Mouse (Mus musculus) heart, postnatal 25 days (tissue): ENCODE measurements around the gene Rflna. TPM values are rescaled to one million over a fixed set of nuclear protein-coding genes. Genes with fewer than 3 reads are reported as not detected.

Experiments
- DNase-seq: peaks from one replicate; pipeline ENCODE4 v3.0.0; 2022; ENCODE audit warnings: low spot score
- intact Hi-C: fragments of 180-260 bp; cut with DNase I; formaldehyde crosslinking; loops from one replicate; pipeline ENCODE4 v1.15.1; 2025
- total RNA-seq, 2 experiments: library from RNA; stranded (reverse); gene quantifications; 2 replicates each; pipeline ENCODE4 v1.2.3; 2021

Gene Rflna
- total RNA-seq, 2 experiments from 2014 or later = 0.26 to 0.31 TPM

DNA sequence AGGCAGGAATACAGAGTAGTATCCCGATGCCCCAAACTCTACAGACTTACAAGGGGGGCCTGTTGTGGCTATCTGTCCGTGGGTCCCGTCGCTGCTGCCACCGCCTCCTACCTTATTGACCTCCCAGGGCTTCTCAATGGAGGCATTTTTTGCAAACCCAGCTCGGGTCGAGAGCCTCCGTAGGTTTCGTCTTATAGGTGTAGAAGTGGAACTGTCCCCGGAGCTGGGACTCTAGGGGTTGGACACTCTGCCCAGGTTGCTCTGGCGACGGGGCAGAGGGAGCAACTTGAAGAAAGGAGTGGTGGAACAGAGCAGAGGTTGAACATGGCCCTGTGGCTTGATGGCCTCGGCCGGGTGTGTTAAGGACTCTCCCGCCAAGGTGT lies 843 bp downstream of the Rflna start:
- no peak for DNase-seq
- intact Hi-C loops = no loop called here

DNA sequence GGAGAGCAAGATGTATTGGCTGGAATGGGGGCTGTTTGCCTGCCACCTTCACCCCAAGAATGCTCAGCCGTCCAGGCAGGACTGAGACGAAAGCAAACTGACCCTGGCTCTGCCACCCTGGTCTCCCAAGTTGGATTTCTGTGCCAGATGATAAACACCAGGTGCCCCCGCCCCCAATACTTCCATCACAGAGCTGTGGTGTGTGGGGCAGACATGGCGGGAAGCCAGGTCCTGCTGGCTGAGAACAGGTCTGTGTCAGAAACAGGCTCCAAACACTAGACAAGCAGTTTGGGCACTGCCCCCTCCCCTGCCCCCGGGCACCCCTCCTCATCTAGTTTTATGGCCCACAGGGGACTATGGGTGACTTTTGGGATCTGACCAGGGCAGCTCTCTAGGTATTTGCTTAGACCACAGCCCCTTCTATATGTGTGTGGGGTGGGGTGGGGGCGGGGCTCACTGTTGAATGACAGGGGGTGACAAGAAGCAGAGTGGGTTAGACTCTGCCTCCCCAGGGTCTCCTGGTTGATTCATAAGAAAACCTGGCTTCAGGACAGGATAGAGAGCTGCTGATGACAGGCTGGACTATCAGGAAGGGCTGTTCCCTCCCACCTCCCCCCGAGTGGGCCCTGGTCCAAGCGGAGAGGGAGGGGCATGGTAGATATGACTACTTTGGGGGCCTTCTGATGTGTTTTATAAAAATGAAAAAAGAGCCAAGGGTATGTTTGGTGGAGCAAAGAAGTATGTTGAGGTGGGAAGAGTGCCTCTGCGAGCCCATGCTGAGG lies 3.0 kb downstream of the Rflna start:
- DNase-seq = no peak
- intact Hi-C loops = no loop called here

DNA sequence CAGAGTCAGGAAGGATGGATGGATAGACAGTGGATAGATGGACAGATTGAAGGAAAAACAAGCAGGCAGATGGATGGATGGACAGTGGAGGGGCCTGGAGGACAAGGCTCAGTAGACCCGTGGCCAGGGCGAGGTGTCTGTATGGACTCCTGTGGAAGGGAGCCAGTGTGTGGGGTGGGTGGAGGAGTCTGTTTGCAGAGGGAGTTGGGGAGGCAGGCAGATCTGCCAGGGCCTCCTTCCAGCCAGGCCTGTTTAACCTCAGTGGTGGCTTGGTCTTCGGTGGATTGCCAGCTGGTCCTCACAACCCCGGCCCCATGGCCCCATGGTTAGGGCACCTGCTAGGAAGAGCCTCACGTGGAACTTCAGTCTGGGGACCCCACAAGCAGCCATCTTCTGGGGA lies 3.9 kb downstream of the Rflna start:
- no peak for DNase-seq
- intact Hi-C loops = no loop called here

DNA sequence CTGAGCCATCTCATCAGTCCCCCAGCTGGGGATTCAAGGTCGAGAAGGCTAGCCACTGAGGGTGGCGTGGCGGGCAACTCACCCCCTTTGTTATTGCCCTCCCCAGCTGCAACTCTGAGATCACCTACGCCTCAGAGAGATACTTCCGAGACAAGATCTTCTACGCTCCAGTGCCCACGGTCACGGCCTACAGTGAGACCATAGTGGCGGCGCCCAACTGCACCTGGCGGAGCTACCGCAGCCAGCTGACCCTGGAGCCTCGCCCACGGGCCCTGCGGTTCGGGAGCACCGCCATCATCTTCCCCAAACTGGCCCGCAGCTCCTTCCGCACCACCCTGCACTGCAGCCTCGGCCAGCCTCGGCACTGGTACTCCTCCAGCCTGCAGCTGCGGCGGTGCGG lies 8.1 kb downstream of the Rflna start:
- DNase-seq = no peak
- intact Hi-C loops = no loop called here

DNA sequence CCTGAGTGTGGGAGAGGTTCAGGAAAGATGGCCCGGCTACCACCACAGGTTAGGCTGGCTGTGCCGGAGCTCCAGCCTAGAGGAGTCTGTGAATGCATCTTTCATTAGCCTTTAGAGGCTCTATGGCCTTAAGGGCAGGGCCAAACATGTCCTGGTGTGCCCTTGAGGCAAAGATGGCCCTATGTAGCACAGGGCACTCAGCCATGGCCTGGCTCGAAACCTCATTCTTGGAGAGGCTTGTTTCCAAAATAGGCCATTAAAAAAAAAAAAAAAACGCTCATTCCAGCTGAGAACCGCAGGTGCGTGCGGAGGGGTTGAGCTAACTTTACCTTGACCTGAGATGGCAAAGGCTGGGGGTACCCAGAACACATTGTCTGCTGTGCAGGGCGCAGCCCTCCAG lies 8.6 kb downstream of the Rflna start:
- intact Hi-C loops = no loop called here
- DNase-seq = no peak

DNA sequence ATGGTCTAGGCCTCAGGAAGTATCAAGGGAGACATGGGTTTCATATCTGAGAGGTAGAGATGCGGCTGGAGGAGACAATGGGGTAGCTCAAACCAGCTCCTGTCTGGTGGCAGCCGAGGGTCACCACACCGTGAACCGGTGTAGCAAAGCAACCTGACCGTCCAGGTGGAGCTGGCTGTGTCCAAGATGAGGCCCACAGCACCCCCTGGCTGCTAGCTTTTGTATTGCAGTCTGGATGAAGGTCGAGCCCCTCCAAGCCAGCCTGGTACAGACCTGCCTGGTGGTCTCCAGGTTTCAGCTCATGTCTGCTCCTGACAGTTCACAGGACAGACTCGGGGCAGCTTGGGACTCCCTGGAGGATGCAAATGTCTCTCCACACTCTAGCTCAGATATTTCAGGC lies 11.5 kb downstream of the Rflna start:
- no peak for DNase-seq
- intact Hi-C loops = loop anchor here (1.0 to 2.0 kb wide), 2 partner anchors 70 to 106 kb away; no protein-coding TSS in a partner anchor

DNA sequence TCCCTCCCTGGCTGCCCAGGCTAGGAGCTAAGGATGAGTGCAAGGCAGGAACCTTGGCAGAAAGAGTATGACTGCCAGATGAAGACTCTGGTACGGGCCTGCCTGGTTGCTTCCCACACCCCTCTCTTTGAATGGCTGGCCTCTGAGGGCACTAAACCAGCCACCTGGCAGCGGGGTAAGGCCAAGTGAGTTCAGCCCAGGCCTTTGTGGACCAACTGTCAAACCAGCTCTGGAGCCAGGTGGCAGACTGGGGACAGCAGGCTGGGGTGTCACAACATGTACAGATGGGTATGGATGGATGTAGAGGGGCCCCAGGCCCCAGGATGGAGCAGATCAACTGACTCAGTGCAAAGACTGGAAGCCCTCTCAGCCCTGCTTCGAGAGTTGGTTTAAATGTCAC lies 12.0 kb downstream of the Rflna start:
- DNase-seq = no peak
- intact Hi-C loops = loop anchor here (2.0 to 5.0 kb wide), 3 partner anchors 92 to 252 kb away; no protein-coding TSS in a partner anchor

DNA sequence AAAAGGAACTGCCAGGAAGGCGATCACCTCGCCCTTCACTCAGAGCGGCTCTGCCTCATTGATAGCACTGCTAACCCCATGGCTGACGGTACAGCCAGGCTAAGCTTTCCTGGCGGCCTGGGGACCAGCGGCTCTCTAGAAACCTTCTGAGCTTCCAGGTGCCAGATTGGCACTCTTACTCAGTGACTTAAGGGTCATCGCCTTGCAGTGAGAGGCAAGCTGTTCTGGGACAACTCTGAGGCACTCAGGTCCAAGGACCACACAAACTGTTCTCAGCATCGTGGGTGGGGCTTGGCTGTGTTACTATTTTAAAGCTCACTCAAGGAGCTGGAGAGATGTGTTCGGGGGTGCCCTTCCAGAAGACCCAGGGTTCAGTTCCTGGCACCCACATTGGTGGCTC lies 12.6 kb downstream of the Rflna start:
- intact Hi-C loops = loop anchor here (2.0 to 5.0 kb wide), 3 partner anchors 92 to 252 kb away; no protein-coding TSS in a partner anchor
- DNase-seq = no peak

DNA sequence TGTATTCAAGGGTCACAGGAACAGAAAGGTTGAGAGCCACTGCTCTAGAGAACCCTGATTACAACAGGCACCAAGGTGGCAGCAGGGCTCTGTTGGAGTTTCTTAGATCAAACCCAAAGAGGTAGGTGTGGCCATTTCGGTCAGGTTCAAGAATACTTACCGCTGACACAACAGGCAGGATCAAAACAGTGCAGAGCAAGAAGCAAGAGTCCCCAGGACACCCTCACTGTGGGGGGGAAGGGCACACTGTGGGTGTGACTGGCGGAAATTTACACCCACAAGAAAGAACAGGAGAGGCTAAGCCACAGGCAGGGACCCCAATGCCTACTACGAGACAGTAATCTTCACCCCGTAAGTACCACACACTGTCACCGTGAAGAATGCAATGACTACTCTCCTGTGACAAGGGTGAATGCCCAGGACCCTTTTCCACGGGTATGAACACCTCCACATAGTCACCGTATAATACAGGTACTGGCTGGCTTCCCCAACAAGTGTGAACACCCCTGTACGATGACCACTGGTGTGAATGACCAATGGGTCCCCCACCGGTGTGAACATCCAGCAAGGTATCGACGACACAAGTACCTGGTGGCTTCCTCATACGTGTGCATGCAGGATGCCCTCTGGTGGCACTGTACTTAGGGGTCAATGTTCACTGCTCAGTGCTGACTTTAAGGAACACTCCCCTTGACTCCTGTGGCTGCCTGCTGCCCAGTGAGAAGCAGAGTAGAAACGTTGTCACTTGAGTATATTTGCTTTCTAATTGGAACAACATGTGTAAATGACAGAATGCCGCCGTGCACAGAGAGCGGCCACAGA lies 13.6 kb downstream of the Rflna start:
- intact Hi-C loops = loop anchor here (5.0 kb wide), 2 partner anchors 91 to 251 kb away; no protein-coding TSS in a partner anchor

DNA sequence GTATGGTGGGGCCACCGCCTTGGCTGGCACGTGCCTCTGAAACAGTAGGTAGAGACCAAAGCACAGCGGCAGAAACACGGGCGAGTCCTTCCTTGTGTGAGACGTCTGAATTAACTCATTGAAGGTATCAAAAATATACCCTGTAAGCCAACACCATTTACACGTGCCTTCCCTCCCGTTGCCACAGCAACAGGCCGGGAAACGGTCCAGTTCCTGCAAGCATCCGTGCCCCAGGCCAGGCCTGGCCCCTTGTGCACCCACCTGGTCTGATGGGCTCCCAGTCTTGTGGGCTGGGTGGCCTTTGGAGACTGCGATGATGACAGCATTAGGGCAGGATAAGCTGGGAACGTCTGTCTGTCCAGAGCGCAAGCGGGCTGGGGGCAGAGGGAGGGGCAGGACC lies 14.3 kb downstream of the Rflna start:
- DNase-seq = no peak
- intact Hi-C loops = loop anchor here (5.0 kb wide), 2 partner anchors 90 to 250 kb away; no protein-coding TSS in a partner anchor

More for the DNA sequence above, 13.6 kb downstream of the Rflna start:
- no peak for DNase-seq

DNA sequence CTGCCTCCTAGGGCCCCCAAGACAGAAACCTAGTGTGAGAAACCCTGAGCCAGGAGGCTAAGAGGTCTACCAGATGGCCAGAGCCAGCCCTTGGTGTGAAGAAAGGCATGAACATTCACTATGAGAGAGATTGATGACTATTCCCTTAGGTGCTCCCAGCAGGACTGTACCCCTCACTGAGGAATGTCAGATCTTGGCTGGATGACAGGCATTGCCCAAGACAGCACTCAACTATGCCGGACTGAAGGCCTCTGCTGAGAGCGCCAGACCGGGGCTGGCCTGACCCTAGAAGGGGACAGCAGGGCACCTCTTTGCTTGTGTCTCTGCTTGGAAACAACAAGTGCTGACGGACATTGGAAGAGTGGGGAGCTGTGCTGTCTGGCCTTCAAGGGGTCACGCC lies 16.1 kb downstream of the Rflna start:
- intact Hi-C loops = loop anchor here (5.0 kb wide), 2 partner anchors 88 to 248 kb away; no protein-coding TSS in a partner anchor
- no peak for DNase-seq

DNA sequence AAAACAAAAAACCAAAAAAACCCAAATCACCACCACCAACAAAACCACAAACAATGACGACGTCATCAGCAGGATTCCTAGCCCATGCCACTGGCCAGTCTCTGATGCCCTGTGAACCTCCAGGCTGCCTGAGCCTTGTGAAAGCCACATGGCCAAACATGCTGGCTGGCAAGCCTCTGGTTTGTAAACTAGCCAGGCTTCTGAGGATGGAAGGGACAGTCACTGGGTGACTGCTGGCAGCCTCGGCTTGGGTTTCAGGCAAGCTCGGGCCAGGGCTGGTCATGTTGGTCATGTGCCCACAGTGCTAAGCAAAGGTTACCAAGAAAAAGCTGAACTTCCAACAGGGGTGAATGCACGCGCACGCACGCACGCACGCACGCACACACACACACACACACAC lies 18.3 kb downstream of the Rflna start:
- intact Hi-C loops = loop anchor here (5.0 kb wide), 1 partner anchor 46 kb away; no protein-coding TSS in a partner anchor
- peak; percentile 33 for DNase-seq

DNA sequence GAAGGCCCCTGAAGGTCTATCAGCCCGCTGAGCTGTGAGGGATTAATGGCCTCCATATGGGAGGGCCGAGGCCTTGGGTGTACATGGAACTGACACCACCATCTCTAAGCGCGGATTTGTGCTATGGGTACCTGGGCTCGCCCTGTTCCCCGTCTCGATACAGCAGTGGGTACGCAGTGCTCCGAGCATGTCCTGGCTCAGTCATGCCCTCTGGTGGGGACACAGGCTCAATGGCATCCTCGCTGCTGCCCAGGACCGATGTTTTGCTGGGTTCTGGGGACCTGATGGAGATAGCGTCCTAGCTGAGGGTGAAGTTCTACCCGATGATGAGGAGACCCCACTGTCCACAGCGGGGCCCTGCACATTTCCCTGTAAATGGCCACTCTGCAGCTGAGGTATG lies 21.0 kb downstream of the Rflna start:
- no peak for DNase-seq
- intact Hi-C loops = loop anchor here (5.0 kb wide), 1 partner anchor 43 kb away; no protein-coding TSS in a partner anchor

DNA sequence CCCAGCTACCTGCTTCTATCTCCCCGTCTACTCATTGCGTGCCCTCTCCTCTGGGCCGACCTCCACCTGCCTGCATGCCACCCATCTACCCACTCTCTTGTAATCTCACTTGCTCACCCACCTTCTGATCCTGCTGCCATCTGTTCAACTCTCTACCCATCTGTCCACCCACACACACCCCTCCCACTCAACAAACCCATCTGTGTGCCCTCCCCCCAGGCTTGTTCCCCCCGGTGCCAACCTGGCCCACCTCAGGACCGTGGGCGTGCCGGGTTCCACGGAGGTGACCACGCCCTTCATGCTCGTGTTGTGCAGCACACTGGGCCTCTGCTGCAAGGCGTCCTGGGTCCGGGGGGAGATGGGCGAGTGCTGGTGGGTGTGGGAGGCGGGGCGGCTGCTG lies 25.4 kb downstream of the Rflna start:
- DNase-seq = no peak
- intact Hi-C loops = no loop called here

DNA sequence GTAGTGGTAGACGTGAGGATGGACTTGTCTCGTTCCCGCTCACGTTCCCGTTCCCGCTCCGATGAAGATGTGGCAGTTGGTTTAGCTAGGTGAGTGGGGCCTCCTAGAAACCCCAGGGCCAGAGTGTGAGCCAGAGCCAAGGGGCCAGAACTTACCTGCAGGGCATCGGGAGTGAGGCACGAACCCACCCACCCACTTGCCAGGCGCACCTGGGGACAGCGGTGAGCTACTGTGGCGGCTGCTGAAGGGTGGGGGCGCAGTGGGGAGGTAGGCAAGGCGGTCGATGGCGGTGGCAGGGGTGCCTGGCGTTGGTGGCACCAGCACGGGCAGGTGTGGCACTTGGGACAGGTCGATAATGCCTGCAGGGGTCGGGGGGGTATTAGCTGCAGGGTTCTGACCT lies 25.9 kb downstream of the Rflna start:
- intact Hi-C loops = no loop called here
- no peak for DNase-seq

DNA sequence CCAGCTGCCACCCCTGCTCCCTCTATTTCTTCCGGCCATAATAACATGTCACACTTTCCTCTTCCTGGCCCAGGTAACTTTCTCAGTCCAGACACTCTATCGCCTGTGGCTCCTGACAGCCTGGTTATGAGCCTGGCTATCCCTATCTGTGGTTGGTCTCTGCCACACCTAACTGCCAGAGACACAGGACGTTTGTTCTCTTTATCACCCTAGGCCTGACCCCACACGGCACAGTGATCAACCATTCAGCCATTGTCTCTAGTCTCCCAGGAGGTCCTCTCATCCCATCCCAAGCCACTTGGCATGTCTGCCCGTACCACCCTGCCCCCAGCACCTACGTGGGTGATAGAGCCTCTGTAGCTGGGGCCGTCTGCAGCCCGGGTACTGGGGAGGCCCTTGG lies 33.5 kb downstream of the Rflna start:
- DNase-seq = no peak
- intact Hi-C loops = loop anchor here (5.0 kb wide), 1 partner anchor 46 kb away; no protein-coding TSS in a partner anchor

DNA sequence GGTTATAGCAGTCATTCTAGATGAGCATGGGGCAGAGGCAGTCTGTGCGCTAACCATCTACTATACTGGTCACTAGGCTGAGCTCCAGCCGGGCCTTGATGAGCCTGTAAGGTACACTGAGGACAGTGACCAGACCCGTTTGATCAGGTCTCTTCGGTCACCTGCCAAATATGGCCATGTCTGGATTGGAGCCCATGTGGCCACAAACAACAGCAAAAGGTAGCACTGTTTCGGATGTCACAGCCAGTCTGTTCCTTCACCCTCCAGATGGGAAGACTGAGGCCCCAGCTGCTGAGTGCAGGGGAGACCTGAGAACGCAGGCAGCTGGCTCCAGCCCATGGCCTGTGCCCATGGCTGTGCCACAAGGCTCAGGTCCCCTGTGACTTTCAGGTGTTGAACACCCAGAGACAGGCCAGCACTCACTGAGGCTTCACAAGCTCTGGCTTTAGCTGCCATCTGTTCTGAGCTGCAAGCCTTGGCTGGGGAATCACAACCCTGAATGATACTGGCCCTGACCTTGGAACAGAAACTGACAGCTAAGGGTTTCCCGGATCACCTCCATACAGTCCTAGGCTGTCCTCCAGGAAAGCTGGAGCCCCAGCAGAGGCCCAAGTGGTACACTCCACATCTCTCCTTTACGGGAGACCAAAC lies 36.5 kb downstream of the Rflna start:
- no peak for DNase-seq
- intact Hi-C loops = loop anchor here (5.0 kb wide), 1 partner anchor 43 kb away; no protein-coding TSS in a partner anchor

DNA sequence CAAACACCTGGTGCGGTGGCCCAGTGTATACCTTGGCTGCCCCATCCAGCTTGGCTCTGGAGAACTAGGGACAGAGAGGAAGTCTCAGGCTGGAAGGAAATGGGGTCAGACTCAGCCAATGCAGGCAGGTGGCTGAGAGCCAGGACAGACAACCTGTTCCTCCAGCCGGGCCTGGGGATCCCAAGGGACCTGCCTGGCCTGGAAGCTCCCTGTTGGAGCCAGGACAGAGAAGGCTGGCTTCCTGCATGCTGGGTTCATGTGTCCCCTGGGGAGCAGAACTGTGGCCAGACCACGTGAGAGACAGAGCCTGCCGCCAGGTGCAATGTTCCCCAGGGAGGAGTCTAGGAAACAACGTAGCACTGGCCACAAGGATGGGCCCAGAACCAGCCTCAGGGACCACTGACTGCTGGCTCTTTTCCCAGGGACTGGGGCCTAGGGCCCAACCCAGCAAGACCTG lies 37.1 kb downstream of the Rflna start:
- intact Hi-C loops = no loop called here
- peak; percentile 91 for DNase-seq

DNA sequence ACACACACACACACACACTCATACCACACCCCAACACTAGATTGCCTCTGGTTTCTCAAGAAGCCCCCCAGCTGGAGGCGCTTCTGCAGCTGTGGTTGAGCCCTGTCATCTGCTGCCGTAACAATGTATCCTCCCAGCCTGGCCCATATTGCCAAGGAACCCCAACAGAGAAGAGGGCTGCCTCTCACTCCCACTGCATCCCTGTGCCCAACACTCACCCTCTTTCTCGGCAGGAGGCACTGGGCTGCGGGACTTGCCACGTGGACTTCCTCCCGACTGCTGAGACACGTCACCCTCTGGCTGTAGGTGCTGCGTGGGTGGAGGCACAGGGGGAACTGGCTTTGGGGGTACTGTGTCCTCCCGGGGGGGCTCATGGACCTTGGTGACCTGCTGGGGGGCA lies 38.6 kb downstream of the Rflna start:
- no peak for DNase-seq
- intact Hi-C loops = no loop called here

DNA sequence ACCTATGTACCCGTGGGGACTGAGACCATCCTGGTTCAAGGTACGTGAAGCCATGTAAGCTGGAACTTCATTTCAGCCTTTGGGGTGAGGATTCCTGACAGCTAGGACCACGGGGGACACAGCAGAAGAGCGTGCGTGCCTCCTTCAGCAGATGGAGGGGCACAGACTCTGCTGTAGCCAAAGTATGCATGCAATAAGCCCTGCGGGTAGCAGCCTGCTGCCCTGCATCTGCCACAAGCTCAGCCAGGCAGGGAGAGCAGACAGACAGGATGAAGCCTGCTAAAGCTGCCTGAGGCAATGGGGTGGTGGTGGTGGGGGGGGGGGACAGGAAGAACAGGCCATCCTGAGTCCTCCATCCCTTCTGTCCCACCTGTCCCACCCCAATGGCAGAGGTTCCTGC lies 40.4 kb downstream of the Rflna start:
- no peak for DNase-seq
- intact Hi-C loops = no loop called here
